Mouse (Mus musculus) liver, embryonic 14.5 days (tissue): ENCODE measurements around the gene Zbtb1. TPM values are rescaled to one million over a fixed set of nuclear protein-coding genes. Genes with fewer than 3 reads are reported as not detected.

Experiments
- ATAC-seq: fragments of 200-750 bp; cut with Nextera tagmentation; 2 replicates; pipeline ENCODE4 v1.8.0; 2017; ENCODE audit warnings: moderate number of reproducible peaks, mild to moderate bottlenecking, moderate library complexity; ENCODE audit not compliant: insufficient read depth
- DNase-seq, 3 experiments: peaks; one replicate each; pipeline ENCODE4 v3.0.0-alpha.2; 2012 to 2013; ENCODE audit warnings: low read depth in 3 of 3, low spot score in 3 of 3
- H3K27ac ChIP-seq: fragments of 300-500 bp; sonication (generic); 2 replicates; pipeline ENCODE4 v1.5.1; 2014; ENCODE audit warnings: moderate library complexity, mild to moderate bottlenecking, control low read depth, inconsistent platforms
- H3K27me3 ChIP-seq: fragments of 300-500 bp; sonication (generic); 2 replicates; pipeline ENCODE4 v1.6.1; 2014; ENCODE audit warnings: mild to moderate bottlenecking, low read length, moderate library complexity; ENCODE audit not compliant: control insufficient read depth, insufficient read depth
- H3K36me3 ChIP-seq: fragments of 300-500 bp; sonication (generic); replicated peaks from 2 replicates; pipeline ENCODE4 v1.6.1; 2014; ENCODE audit warnings: low read depth; ENCODE audit not compliant: control insufficient read depth, insufficient read depth
- H3K4me1 ChIP-seq, 2 experiments: fragments of 200-500 bp in 1 of 2; fragments of 300-500 bp in 1 of 2; sonication (generic) in 1 of 2; replicated peaks; 2 replicates each; pipeline ENCODE4 v1.6.1; 2012 to 2014; ENCODE audit warnings: antibody characterized with exemption in 1 of 2, inconsistent platforms in 1 of 2, low read length in 1 of 2; ENCODE audit not compliant: control insufficient read depth in 2 of 2, insufficient read depth in 2 of 2
- H3K4me2 ChIP-seq: fragments of 300-500 bp; sonication (generic); 2 replicates; pipeline ENCODE4 v1.6.1; 2014; ENCODE audit warnings: low read depth, mild to moderate bottlenecking, control low read depth, moderate library complexity
- H3K4me3 ChIP-seq, 2 experiments: fragments of 200-500 bp in 1 of 2; fragments of 300-500 bp in 1 of 2; sonication (generic) in 1 of 2; 2 replicates each; pipeline ENCODE4 v1.5.1; 2012 to 2014; ENCODE audit warnings: low read depth in 2 of 2, low read length in 2 of 2, mild to moderate bottlenecking in 2 of 2, control low read depth in 1 of 2, inconsistent platforms in 1 of 2, moderate library complexity in 1 of 2; ENCODE audit not compliant: insufficient read depth in 1 of 2
- H3K9ac ChIP-seq: fragments of 300-500 bp; sonication (generic); replicated peaks from 2 replicates; pipeline ENCODE4 v1.6.1; 2014; ENCODE audit warnings: mild to moderate bottlenecking, control low read depth, moderate library complexity
- H3K9me3 ChIP-seq: fragments of 300-500 bp; sonication (generic); 2 replicates; pipeline ENCODE4 v1.6.1; 2016; ENCODE audit warnings: low read length, mixed read lengths; ENCODE audit not compliant: control insufficient read depth
- CTCF ChIP-seq: IDR thresholded peaks from 2 replicates; pipeline ENCODE4 v1.5.1; 2016; ENCODE audit warnings: antibody characterized with exemption, low read depth, control low read depth
- EP300 ChIP-seq: IDR thresholded peaks from 2 replicates; pipeline ENCODE4 v1.6.1; 2016; ENCODE audit warnings: antibody characterized with exemption, low read depth
- WGBS: fragments of 180-500 bp; shearing (Covaris S2); extraction: QIAGEN DNeasy Blood & Tissue Kit; methylation state at CpG from one replicate; pipeline ENCODE4 v1.1.7; 2014; ENCODE audit not compliant: insufficient replicate concordance; 5-methylcytosine and 5-hydroxymethylcytosine counted together
- polyA plus RNA-seq, 2 experiments: library from polyadenylated mRNA; depleted of rRNA in 1 of 2; stranded (reverse) in 1 of 2; unstranded in 1 of 2; fragments of >200 nt; fragmentation: Nextera tagmentation in 1 of 2; extraction: Ambion mirVana in 1 of 2; gene quantifications; 2 replicates each; pipeline versions ENCODE4 v1.2.1 to v1.2.3; 2012 to 2014

Zbtb1 gene
- polyA plus RNA-seq, 2 experiments = 2.6 to 3.5 TPM

- WGBS = 76% methylated on average over 5 of the region's 5 CpGs
- no peak overlapping the region for H3K4me2 ChIP-seq
- ATAC-seq = no peak
- no peak for TF ChIP-seq CTCF
- H3K9me3 ChIP-seq = no peaks in the 10 kb centered on the region
- no peak overlapping the region for H3K27ac ChIP-seq
- peaks cover 5% of the 10 kb centered on the region; the same call in 1 of the 2 replicates for H3K36me3 ChIP-seq
- no peak for DNase-seq
- H3K4me1 ChIP-seq = peaks cover 14 to 17% of the 10 kb centered on the region in 2 experiments
- H3K27me3 ChIP-seq = no peaks in the 10 kb centered on the region
- H3K4me3 ChIP-seq = no peak overlapping the region
- H3K9ac ChIP-seq = no peak overlapping the region
Measured at GRCm38 (mm10) chr12:76392979-76393378, 22.9 kb downstream of the Zbtb1 start.

- H3K36me3 ChIP-seq = no peaks in the 10 kb centered on the region
- no peak overlapping the region for H3K4me2 ChIP-seq
- no peaks in the 10 kb centered on the region for H3K9me3 ChIP-seq
- H3K4me3 ChIP-seq = no peak overlapping the region
- no peak overlapping the region for H3K27ac ChIP-seq
- no peak for ATAC-seq
- TF ChIP-seq EP300 = no peak
- TF ChIP-seq CTCF = no peak
- H3K9ac ChIP-seq = no peak overlapping the region
- WGBS = 80% methylated on average over 5 of the region's 5 CpGs
- H3K4me1 ChIP-seq = peaks cover 0 to 3% of the 10 kb centered on the region in 2 experiments; a peak in 2 of 4 replicates
- H3K27me3 ChIP-seq = no peaks in the 10 kb centered on the region
- DNase-seq = no peak
Measured at GRCm38 (mm10) chr12:76397281-76397680, 27.2 kb downstream of the Zbtb1 start.

- no peaks in the 10 kb centered on the region for H3K9me3 ChIP-seq
- peaks cover 0 to 14% of the 10 kb centered on the region in 2 experiments for H3K4me1 ChIP-seq
- DNase-seq = no peak
- H3K4me3 ChIP-seq = no peak overlapping the region
- no peak overlapping the region for H3K4me2 ChIP-seq
- no peak overlapping the region for H3K27ac ChIP-seq
- H3K27me3 ChIP-seq = peaks cover 25% of the 10 kb centered on the region
- TF ChIP-seq CTCF (peak; percentile 49), EP300 (no peak)
- no peaks in the 10 kb centered on the region for H3K36me3 ChIP-seq
- ATAC-seq = no peak
- no peak overlapping the region for H3K9ac ChIP-seq
- WGBS = 50% methylated on average over 3 of the region's 3 CpGs
Measured at GRCm38 (mm10) chr12:76401674-76402073, 31.6 kb downstream of the Zbtb1 start.

GRCm38 (mm10) chr12:76402991-76403885 is 33.2 kb downstream of the Zbtb1 start:
- Histone ChIP-seq H3K4me1 (peaks cover 0 to 14% of the 10 kb centered on the region in 2 experiments), H3K4me2 (peak overlapping the region; percentile 97), H3K27me3 (peaks cover 36% of the 10 kb centered on the region), H3K9ac (peak overlapping the region; percentile 78), H3K4me3 (peak overlapping the region; percentile 74 to 86), H3K9me3 (no peaks in the 10 kb centered on the region), H3K36me3 (no peaks in the 10 kb centered on the region), H3K27ac (peak overlapping the region; percentile 46)
- WGBS = 1% methylated on average over 54 of the region's 54 CpGs
- TF ChIP-seq EP300 (peak; percentile 35), CTCF (no peak)
- peak in 2 of 3 experiments; percentile 64 to 68 for DNase-seq
- ATAC-seq = peak; percentile 88

- Histone ChIP-seq H3K9ac (peak within 1 kb of the TSS; percentile 78), H3K27ac (peak within 1 kb of the TSS; percentile 46), H3K9me3 (no peaks in the 10 kb centered on the region), H3K4me2 (peak within 1 kb of the TSS; percentile 97), H3K4me1 (peaks cover 0 to 14% of the 10 kb centered on the region in 2 experiments), H3K27me3 (peaks cover 36% of the 10 kb centered on the region), H3K36me3 (no peaks in the 10 kb centered on the region), H3K4me3 (peak within 1 kb of the TSS; percentile 74 to 86)
- TF ChIP-seq CTCF = no peak
- no peak for TF ChIP-seq EP300
- peak; percentile 91 for ATAC-seq
- under 1% methylated on average over 54 of the region's 54 CpGs for WGBS
- peak; percentile 95 to 96 (median 95) for DNase-seq
Measured at GRCm38 (mm10) chr12:76403886-76404537, 33.9 kb downstream of the Zbtb1 start, which contains the start of gene Hspa2. TSS of gene Hspa2 (plus strand) at chr12:76404176.
